Mouse (Mus musculus) lung, adult 10 weeks (tissue): ENCODE measurements around the gene Scn5a. TPM values are rescaled to one million over a fixed set of nuclear protein-coding genes. Genes with fewer than 3 reads are reported as not detected.

Source experiments
- polyA plus RNA-seq: library from polyadenylated mRNA; stranded (reverse); fragments of 350-450 nt; fragmentation: Illumina TruSeq; extraction: RNeasy Lipid Tissue Mini Kit (QIAGEN cat#74804); gene quantifications from one replicate; pipeline ENCODE4 v1.2.3, GENCODE M21; 2014; ENCODE audit warnings: low read depth, low replicate concordance; ENCODE audit not compliant: insufficient read depth

The Scn5a gene
- 1.1 TPM for polyA plus RNA-seq

GRCm38 (mm10) chr9:119578636-119579438 is at the start of gene Scn5a:
Scn5a (minus strand) TSS chr9:119579016.

DNA sequence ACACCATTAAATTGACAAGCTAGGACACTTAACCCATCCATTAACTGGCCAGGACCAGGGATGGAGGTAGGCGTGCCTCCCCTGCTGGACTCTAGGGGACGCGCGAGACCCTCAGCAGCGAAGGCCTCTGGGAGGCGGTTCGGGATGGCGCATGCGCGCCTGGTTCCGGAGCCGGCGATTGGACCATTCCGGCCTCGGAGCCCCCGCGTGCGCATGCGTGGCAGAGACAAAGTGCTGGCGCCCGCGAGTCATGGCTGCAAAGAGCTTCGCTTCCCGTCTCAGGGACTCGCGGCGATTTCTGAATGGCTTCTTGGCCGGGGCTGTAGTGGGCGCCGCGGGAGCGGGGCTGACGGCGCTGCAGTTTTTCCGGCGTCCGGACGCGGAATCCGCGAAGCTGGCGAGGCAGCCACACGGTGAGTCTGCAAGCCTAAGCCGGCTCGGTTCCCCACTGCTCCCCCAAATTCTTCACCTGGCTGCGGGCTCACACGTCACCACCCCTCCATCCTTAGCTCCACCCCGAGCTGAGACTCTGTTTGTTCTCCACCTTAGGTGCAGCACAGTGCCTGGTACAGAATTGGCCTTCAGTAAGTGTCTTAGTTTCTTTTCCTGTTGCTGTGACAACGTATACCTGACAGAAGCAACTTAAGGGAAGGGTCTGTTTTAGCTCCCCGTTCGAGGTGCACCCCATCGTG is 133.9 kb downstream of the Scn5a start, which contains the start of gene Exog:
Gene Exog (plus strand): TSS at position 206 of the 692 bp plus-strand sequence.

Other genes with a start within 250 kb of the Scn5a start
- gene Acaa1a, start 239.3 kb downstream of the Scn5a start, polyA plus RNA-seq, result 104 TPM
- gene Myd88, start 237.6 kb downstream of the Scn5a start, polyA plus RNA-seq, result 35.8 TPM
- 1.7 TPM for gene Xylb, start 221.6 kb downstream of the Scn5a start, polyA plus RNA-seq
- 1.2 TPM for gene Slc22a14, start 213.5 kb downstream of the Scn5a start, polyA plus RNA-seq
- 1.6 TPM for gene Acvr2b, start 176.9 kb downstream of the Scn5a start, polyA plus RNA-seq
- 4.7 TPM for gene Exog, start 134.1 kb downstream of the Scn5a start, polyA plus RNA-seq
- 0.09 TPM for gene Scn10a, start 140.3 kb upstream of the Scn5a start, polyA plus RNA-seq
- not detected for gene Scn11a, start 246.4 kb upstream of the Scn5a start, polyA plus RNA-seq